Mouse (Mus musculus) intestine, postnatal 0 days (tissue): ENCODE measurements around the gene Vmn2r22. TPM values are rescaled to one million over a fixed set of nuclear protein-coding genes. Genes with fewer than 3 reads are reported as not detected.
"Not testable (repeated sequence)": the region's sequence is repeated elsewhere in the genome, so short reads cannot be mapped to it uniquely, and the experiment has no call there.

Experiments used
- ATAC-seq: fragments of 200-750 bp; cut with Nextera tagmentation; 2 replicates; pipeline ENCODE4 v1.8.0; 2017; ENCODE audit warnings: mild to moderate bottlenecking, moderate TSS enrichment, moderate library complexity
- H3K27ac ChIP-seq: fragments of 300-500 bp; sonication (generic); 2 replicates; pipeline ENCODE4 v1.5.1; 2014; ENCODE audit warnings: mild to moderate bottlenecking, low read depth, low read length, moderate library complexity
- H3K27me3 ChIP-seq: fragments of 300-500 bp; sonication (generic); replicated peaks from 2 replicates; pipeline ENCODE4 v1.6.1; 2014; ENCODE audit warnings: low read length, mixed read lengths; ENCODE audit not compliant: control insufficient read depth, insufficient read depth
- H3K36me3 ChIP-seq: fragments of 300-500 bp; sonication (generic); 2 replicates; pipeline ENCODE4 v1.6.1; 2014; ENCODE audit warnings: mild to moderate bottlenecking, moderate library complexity; ENCODE audit not compliant: control insufficient read depth, insufficient read depth
- H3K4me1 ChIP-seq: fragments of 300-500 bp; sonication (generic); replicated peaks from 2 replicates; pipeline ENCODE4 v1.6.1; 2014; ENCODE audit warnings: antibody characterized with exemption, low read length, mixed read lengths; ENCODE audit not compliant: control insufficient read depth, insufficient read depth
- H3K4me2 ChIP-seq: fragments of 300-500 bp; sonication (generic); replicated peaks from 2 replicates; pipeline ENCODE4 v1.6.1; 2014; ENCODE audit warnings: low read depth, mild to moderate bottlenecking, moderate library complexity
- H3K4me3 ChIP-seq: fragments of 300-500 bp; sonication (generic); 2 replicates; pipeline ENCODE4 v1.5.1; 2014; ENCODE audit warnings: low read depth, low read length
- H3K9ac ChIP-seq: fragments of 300-500 bp; sonication (generic); 2 replicates; pipeline ENCODE4 v1.6.1; 2014; ENCODE audit warnings: mild to moderate bottlenecking, low read depth, low read length
- H3K9me3 ChIP-seq: fragments of 300-500 bp; sonication (generic); 2 replicates; pipeline ENCODE4 v1.6.1; 2016; ENCODE audit warnings: mixed run types; ENCODE audit not compliant: control insufficient read depth
- WGBS: fragments of 180-500 bp; shearing (Covaris S2); extraction: QIAGEN DNeasy Blood & Tissue Kit; methylation state at CpG from one replicate; pipeline ENCODE4 v1.1.7; 2014; 5-methylcytosine and 5-hydroxymethylcytosine counted together
- polyA plus RNA-seq: library from polyadenylated mRNA; unstranded; fragments of >200 nt; fragmentation: Nextera tagmentation; extraction: Ambion mirVana; gene quantifications from 2 replicates; pipeline ENCODE4 v1.2.1, GENCODE M21; 2015

Gene Vmn2r22
- polyA plus RNA-seq, 1 experiment from 2014 or later: not detected

DNA sequence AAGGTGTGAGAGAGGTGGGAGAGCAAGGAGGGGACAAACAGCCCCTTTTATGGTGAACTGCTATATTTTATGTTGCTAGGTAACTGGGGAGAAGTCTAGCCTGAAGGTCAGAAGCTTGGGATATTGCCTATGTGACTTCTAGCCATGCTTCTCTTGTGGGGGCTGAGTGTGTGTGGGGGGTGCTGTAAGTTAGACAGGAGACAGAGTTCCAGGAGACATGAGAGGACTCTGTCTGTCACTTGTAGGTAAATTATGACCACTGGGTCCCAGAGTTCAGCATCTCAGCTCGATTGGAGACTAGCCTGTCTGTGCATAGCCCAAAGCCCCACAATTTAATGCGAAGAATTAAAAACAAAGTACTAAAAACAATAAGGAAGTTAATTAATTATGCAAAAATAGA, 75.8 kb downstream of the Vmn2r22 start:
- H3K4me2 ChIP-seq, H3K9me3 ChIP-seq, H3K27me3 ChIP-seq, H3K9ac ChIP-seq, H3K4me3 ChIP-seq, H3K27ac ChIP-seq, H3K4me1 ChIP-seq, ATAC-seq, H3K36me3 ChIP-seq: not testable (repeated sequence)
- no CpG with 5 or more reads among the region's 2 CpGs for WGBS

Other genes starting within 250 kb of the Vmn2r22 start
- not detected in 2 replicates for gene Vmn2r20, start 232.6 kb downstream of the Vmn2r22 start, polyA plus RNA-seq
- not detected in 2 replicates for gene Vmn2r21, start 117.3 kb downstream of the Vmn2r22 start, polyA plus RNA-seq
- gene Vmn2r23, start 51.9 kb upstream of the Vmn2r22 start, polyA plus RNA-seq: not detected in 2 replicates
- gene Vmn2r24, start 128.2 kb upstream of the Vmn2r22 start, polyA plus RNA-seq: not detected in 2 replicates
- gene Vmn2r25, start 202.7 kb upstream of the Vmn2r22 start, polyA plus RNA-seq: not detected in 2 replicates